Mouse (Mus musculus): ENCODE measurements around the gene Olfr315.
"Not testable (repeated sequence)": the region's sequence is repeated elsewhere in the genome, so short reads cannot be mapped to it uniquely, and the experiment has no call there.

Gene Olfr315

DNA sequence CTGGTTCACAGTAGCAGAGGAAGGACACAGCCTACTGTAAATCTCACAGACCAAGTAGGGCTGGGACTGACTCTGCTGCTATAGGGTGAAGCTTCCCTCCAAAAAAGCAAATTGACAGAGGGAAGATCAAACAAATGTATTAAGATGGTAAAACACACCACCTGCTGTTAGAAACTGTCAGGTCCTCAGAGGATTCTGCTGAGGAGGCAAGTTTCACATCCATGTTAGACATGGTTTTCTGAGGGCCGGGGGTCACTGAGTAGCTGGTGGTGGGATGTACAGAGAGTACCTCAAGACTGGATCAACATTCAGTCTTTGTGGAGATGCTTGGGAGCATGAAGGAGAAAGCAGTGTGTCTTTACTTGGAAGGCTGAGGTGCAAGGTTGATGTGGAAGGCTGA is 42.7 kb downstream of the Olfr315 start:
- no peak for DNase-seq (ENCODE audit: low spot score in 2 of 2)

GRCm38 (mm10) chr11:58828937-58829336 is 55.9 kb downstream of the Olfr315 start, which contains the start of gene Olfr312:
Gene Olfr312 (plus strand): TSS chr11:58829237.
- not testable (repeated sequence) for DNase-seq (ENCODE audit: low spot score in 2 of 2)

GRCm38 (mm10) chr11:58829764-58830163 is 56.8 kb downstream of the Olfr315 start:
- no peak for DNase-seq (ENCODE audit: low spot score in 2 of 2)
